Mouse (Mus musculus): ENCODE measurements around the gene Agbl1. TPM values are rescaled to one million over a fixed set of nuclear protein-coding genes. Genes with fewer than 3 reads are reported as not detected.
"Not testable (repeated sequence)": the region's sequence is repeated elsewhere in the genome, so short reads cannot be mapped to it uniquely, and the experiment has no call there.

Agbl1 gene
- polyA plus RNA-seq, 1 experiment from 2014 or later, result not detected

- Histone ChIP-seq H3K36me3 (ENCODE audit: insufficient read depth, low read length) (no peaks in the 10 kb centered on the region), H3K4me1 (replicated peaks; ENCODE audit: insufficient read depth, low read length) (no peaks in the 10 kb centered on the region), H3K4me3 (replicated peaks; ENCODE audit: low read depth, low read length) (no peak overlapping the region), H3K27ac (no peak overlapping the region), H3K9ac (ENCODE audit: low read depth, low read length) (no peak overlapping the region), H3K9me3 (replicated peaks; ENCODE audit: low read length) (no peaks in the 10 kb centered on the region), H3K27me3 (ENCODE audit: insufficient read depth, low read length) (no peaks in the 10 kb centered on the region), H3K4me2 (ENCODE audit: low read length) (no peak overlapping the region)
- ATAC-seq (replicated peaks; ENCODE audit: low FRiP score, low read depth), result no peak
- TF ChIP-seq CTCF (IDR thresholded peaks at IDR 0.05; ENCODE audit: low read depth), result no peak
- no peak for DNase-seq (ENCODE audit: low spot score)
- 62% methylated on average over 2 of the region's 2 CpGs for WGBS
Measured at GRCm38 (mm10) chr7:76597812-76598211, 368.1 kb downstream of the Agbl1 start.

GRCm38 (mm10) chr7:76600050-76600690 lies 370.5 kb downstream of the Agbl1 start:
- Histone ChIP-seq H3K4me3 (replicated peaks; ENCODE audit: low read depth, low read length) (no peak overlapping the region), H3K27me3 (ENCODE audit: insufficient read depth, low read length) (no peaks in the 10 kb centered on the region), H3K9ac (ENCODE audit: low read depth, low read length) (no peak overlapping the region), H3K9me3 (replicated peaks; ENCODE audit: low read length) (no peaks in the 10 kb centered on the region), H3K36me3 (ENCODE audit: insufficient read depth, low read length) (no peaks in the 10 kb centered on the region), H3K4me2 (ENCODE audit: low read length) (no peak overlapping the region), H3K4me1 (replicated peaks; ENCODE audit: insufficient read depth, low read length) (no peaks in the 10 kb centered on the region), H3K27ac (no peak overlapping the region)
- DNase-seq (ENCODE audit: low spot score) (peak; percentile 31), ATAC-seq (replicated peaks; ENCODE audit: low FRiP score, low read depth) (no peak)
- 62% methylated on average over 2 of the region's 2 CpGs for WGBS
- no peak for TF ChIP-seq CTCF (IDR thresholded peaks at IDR 0.05; ENCODE audit: low read depth)

- Histone ChIP-seq H3K4me3 (replicated peaks; ENCODE audit: low read depth, low read length) (no peak overlapping the region), H3K27ac (no peak overlapping the region), H3K27me3 (ENCODE audit: insufficient read depth, low read length) (no peaks in the 10 kb centered on the region), H3K4me1 (replicated peaks; ENCODE audit: insufficient read depth, low read length) (no peaks in the 10 kb centered on the region), H3K9me3 (replicated peaks; ENCODE audit: low read length) (no peaks in the 10 kb centered on the region), H3K36me3 (ENCODE audit: insufficient read depth, low read length) (no peaks in the 10 kb centered on the region), H3K4me2 (ENCODE audit: low read length) (no peak overlapping the region), H3K9ac (ENCODE audit: low read depth, low read length) (no peak overlapping the region)
- peak; percentile 71 for DNase-seq (ENCODE audit: low spot score)
- TF ChIP-seq CTCF (IDR thresholded peaks at IDR 0.05; ENCODE audit: low read depth), result no peak
- ATAC-seq (replicated peaks; ENCODE audit: low FRiP score, low read depth), result peak; percentile 33; the same call in 1 of the 2 replicates
Measured at GRCm38 (mm10) chr7:76629528-76629927, 399.8 kb downstream of the Agbl1 start.

GRCm38 (mm10) chr7:76650984-76651383 lies 421.3 kb downstream of the Agbl1 start:
- Histone ChIP-seq H3K4me1 (replicated peaks; ENCODE audit: insufficient read depth, low read length) (no peaks in the 10 kb centered on the region), H3K9ac (ENCODE audit: low read depth, low read length) (no peak overlapping the region), H3K27me3 (ENCODE audit: insufficient read depth, low read length) (no peaks in the 10 kb centered on the region), H3K4me2 (ENCODE audit: low read length) (no peak overlapping the region), H3K36me3 (ENCODE audit: insufficient read depth, low read length) (no peaks in the 10 kb centered on the region), H3K27ac (no peak overlapping the region), H3K4me3 (replicated peaks; ENCODE audit: low read depth, low read length) (no peak overlapping the region), H3K9me3 (replicated peaks; ENCODE audit: low read length) (no peaks in the 10 kb centered on the region)
- no peak for DNase-seq (ENCODE audit: low spot score)
- ATAC-seq (replicated peaks; ENCODE audit: low FRiP score, low read depth), result no peak
- WGBS, result 73% methylated on average over 4 of the region's 4 CpGs
- no peak for TF ChIP-seq CTCF (IDR thresholded peaks at IDR 0.05; ENCODE audit: low read depth)

GRCm38 (mm10) chr7:76661072-76661471 lies 431.4 kb downstream of the Agbl1 start:
- Histone ChIP-seq H3K4me3 (replicated peaks; ENCODE audit: low read depth, low read length) (no peak overlapping the region), H3K4me1 (replicated peaks; ENCODE audit: insufficient read depth, low read length) (no peaks in the 10 kb centered on the region), H3K4me2 (ENCODE audit: low read length) (no peak overlapping the region), H3K9ac (ENCODE audit: low read depth, low read length) (no peak overlapping the region), H3K36me3 (ENCODE audit: insufficient read depth, low read length) (no peaks in the 10 kb centered on the region), H3K9me3 (replicated peaks; ENCODE audit: low read length) (no peaks in the 10 kb centered on the region), H3K27me3 (ENCODE audit: insufficient read depth, low read length) (no peaks in the 10 kb centered on the region), H3K27ac (no peak overlapping the region)
- DNase-seq (ENCODE audit: low spot score), result peak; percentile 64
- ATAC-seq (replicated peaks; ENCODE audit: low FRiP score, low read depth), result no peak
- WGBS, result 35% methylated on average over 5 of the region's 5 CpGs
- no peak for TF ChIP-seq CTCF (IDR thresholded peaks at IDR 0.05; ENCODE audit: low read depth)

- TF ChIP-seq CTCF (IDR thresholded peaks at IDR 0.05; ENCODE audit: low read depth), result no peak
- no peak for DNase-seq (ENCODE audit: low spot score)
- H3K4me1 ChIP-seq (replicated peaks; ENCODE audit: insufficient read depth, low read length), result no peaks in the 10 kb centered on the region
Measured at GRCm38 (mm10) chr7:76674856-76675255, 445.2 kb downstream of the Agbl1 start.

GRCm38 (mm10) chr7:76701224-76701623 lies 471.5 kb downstream of the Agbl1 start:
- ATAC-seq (replicated peaks; ENCODE audit: low FRiP score, low read depth), result no peak
- H3K36me3 ChIP-seq (ENCODE audit: insufficient read depth, low read length), result no peaks in the 10 kb centered on the region
- no peaks in the 10 kb centered on the region for H3K9me3 ChIP-seq (replicated peaks; ENCODE audit: low read length)
- no peak overlapping the region for H3K27ac ChIP-seq
- no peak overlapping the region for H3K9ac ChIP-seq (ENCODE audit: low read depth, low read length)
- DNase-seq (ENCODE audit: low spot score), result no peak
- TF ChIP-seq CTCF (IDR thresholded peaks at IDR 0.05; ENCODE audit: low read depth), result no peak
- H3K4me1 ChIP-seq (replicated peaks; ENCODE audit: insufficient read depth, low read length), result no peaks in the 10 kb centered on the region
- 52% methylated on average over 1 of the region's 1 CpGs for WGBS
- no peak overlapping the region for H3K4me2 ChIP-seq (ENCODE audit: low read length)
- no peak overlapping the region for H3K4me3 ChIP-seq (replicated peaks; ENCODE audit: low read depth, low read length)
- no peaks in the 10 kb centered on the region for H3K27me3 ChIP-seq (ENCODE audit: insufficient read depth, low read length)

More at GRCm38 (mm10) chr7:76674856-76675255, 445.2 kb downstream of the Agbl1 start:
- Histone ChIP-seq H3K9me3 (replicated peaks; ENCODE audit: low read length) (no peaks in the 10 kb centered on the region), H3K4me2 (ENCODE audit: low read length) (no peak overlapping the region), H3K9ac (ENCODE audit: low read depth, low read length) (no peak overlapping the region), H3K27ac (no peak overlapping the region), H3K36me3 (ENCODE audit: insufficient read depth, low read length) (no peaks in the 10 kb centered on the region), H3K27me3 (ENCODE audit: insufficient read depth, low read length) (no peaks in the 10 kb centered on the region), H3K4me3 (replicated peaks; ENCODE audit: low read depth, low read length) (no peak overlapping the region)
- no peak for ATAC-seq (replicated peaks; ENCODE audit: low FRiP score, low read depth)
- 78% methylated on average over 3 of the region's 3 CpGs for WGBS

GRCm38 (mm10) chr7:76732220-76732619 lies 502.5 kb downstream of the Agbl1 start:
- not testable (repeated sequence) for H3K9me3 ChIP-seq (replicated peaks; ENCODE audit: low read length); H3K27ac ChIP-seq; ATAC-seq (replicated peaks; ENCODE audit: low FRiP score, low read depth); H3K27me3 ChIP-seq (ENCODE audit: insufficient read depth, low read length); H3K9ac ChIP-seq (ENCODE audit: low read depth, low read length); H3K4me3 ChIP-seq (replicated peaks; ENCODE audit: low read depth, low read length); H3K4me2 ChIP-seq (ENCODE audit: low read length); H3K36me3 ChIP-seq (ENCODE audit: insufficient read depth, low read length); H3K4me1 ChIP-seq (replicated peaks; ENCODE audit: insufficient read depth, low read length); DNase-seq (ENCODE audit: low spot score)
- 90% methylated on average over 7 of the region's 7 CpGs for WGBS
